Comparison of ENCODE assay signal across 8 mouse cellular contexts in the genomic region with DNA sequence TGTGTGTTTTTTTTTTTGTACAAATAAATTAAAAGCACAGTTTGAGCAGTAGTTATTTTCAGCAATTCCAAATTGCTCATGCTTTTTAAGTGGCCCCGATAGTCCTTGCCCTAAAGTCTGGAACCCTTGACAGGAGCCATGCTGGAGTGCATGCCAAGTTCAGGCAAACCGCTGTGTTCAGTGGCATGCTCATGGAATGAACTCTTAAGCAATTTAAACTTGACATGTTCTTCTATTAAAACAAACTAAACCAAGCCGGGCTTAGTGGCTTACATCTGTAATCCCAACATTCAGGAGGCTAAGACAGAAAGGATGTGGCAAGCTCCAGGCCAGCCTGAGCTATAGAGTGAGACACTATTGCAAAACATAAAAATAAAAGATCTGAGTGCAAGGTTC. TPM values are rescaled to one million over a fixed set of nuclear protein-coding genes. Genes with fewer than 3 reads are reported as not detected.
DNase-seq lines count a peak whose midpoint lies in the region; ATAC-seq and TF ChIP-seq lines count a peak whose summit lies in the region.

No protein-coding gene starts in this region.

- DNase-seq in adrenal gland, postnatal 10 days = peak; percentile 17
- DNase-seq in adrenal gland, adult 8-10 months = no peak
- DNase-seq in liver, postnatal 0 days = no peak
- no peak for DNase-seq in left cerebral cortex, adult 11 months (ENCODE audit: low spot score)
- no peak for DNase-seq in layer of hippocampus, adult 18-20 months (ENCODE audit: low spot score in 2 of 2)
- DNase-seq in gastrocnemius, adult 18-20 months (ENCODE audit: low spot score) = no peak

- H3K9me3 ChIP-seq in ES-Bruce4 (replicated peaks; ENCODE audit: control insufficient read depth, insufficient read depth, low read length, poor library complexity, severe bottlenecking) = no peaks in the 10 kb centered on the region
- H3K9me3 ChIP-seq in liver, postnatal 0 days (ENCODE audit: low read length) = no peaks in the 10 kb centered on the region

- no peak overlapping the region for H3K4me3 ChIP-seq in ES-Bruce4 (ENCODE audit: low read depth, low read length)
- H3K4me3 ChIP-seq in liver, postnatal 0 days (ENCODE audit: low read depth, low read length) = peak overlapping the region; percentile 47

- ATAC-seq in granulocyte monocyte progenitor cell, adult 5-6 weeks (replicated peaks; ENCODE audit: poor library complexity, severe bottlenecking) = peak; percentile 16; the same call in 1 of the 2 replicates
- peak; percentile 49 for ATAC-seq in liver, postnatal 0 days

- TF ChIP-seq CTCF in ES-Bruce4 (IDR thresholded peaks at IDR 0.05; ENCODE audit: low read depth, low read length) = no peak
- no peak for TF ChIP-seq CTCF in liver, postnatal 0 days (IDR thresholded peaks at IDR 0.05; ENCODE audit: low read depth)

- no peaks in the 10 kb centered on the region for H3K36me3 ChIP-seq in ES-Bruce4 (ENCODE audit: control insufficient read depth, insufficient read depth, low read length, poor library complexity, severe bottlenecking)
- no peaks in the 10 kb centered on the region for H3K36me3 ChIP-seq in liver, postnatal 0 days (replicated peaks; ENCODE audit: insufficient read depth, low read length)

- H3K4me1 ChIP-seq in ES-Bruce4 (ENCODE audit: control insufficient read depth, insufficient read depth, low read length) = no peaks in the 10 kb centered on the region
- no peaks in the 10 kb centered on the region for H3K4me1 ChIP-seq in liver, postnatal 0 days (ENCODE audit: insufficient read depth)

- TF ChIP-seq EP300 in ES-Bruce4 (IDR thresholded peaks at IDR 0.05; ENCODE audit: insufficient read depth, low read depth, low read length) = no peak
- TF ChIP-seq EP300 in liver, postnatal 0 days (IDR thresholded peaks at IDR 0.05; ENCODE audit: low read depth) = no peak

- peak overlapping the region; percentile 23 for H3K9ac ChIP-seq in ES-Bruce4 (ENCODE audit: low read depth, poor library complexity, severe bottlenecking)
- no peak overlapping the region; the same call in 1 of the 2 replicates for H3K9ac ChIP-seq in liver, postnatal 0 days (replicated peaks)

- peaks cover 6% of the 10 kb centered on the region for H3K27me3 ChIP-seq in ES-Bruce4 (ENCODE audit: control insufficient read depth, insufficient read depth, low read length, poor library complexity, severe bottlenecking)
- no peaks in the 10 kb centered on the region for H3K27me3 ChIP-seq in liver, postnatal 0 days (ENCODE audit: insufficient read depth, low read length)

- WGBS in liver, postnatal 0 days (ENCODE audit: insufficient replicate concordance) = 27% methylated on average over 3 of the region's 3 CpGs

- no peak overlapping the region for H3K27ac ChIP-seq in ES-Bruce4 (ENCODE audit: insufficient read depth, low read length)
- no peak overlapping the region for H3K27ac ChIP-seq in liver, postnatal 0 days (ENCODE audit: low read depth)

- no peak for TF ChIP-seq POLR2A in ES-Bruce4 (IDR thresholded peaks at IDR 0.05; ENCODE audit: insufficient read depth, low read length)

- H3K4me2 ChIP-seq in liver, postnatal 0 days (ENCODE audit: low read depth, low read length) = peak overlapping the region; percentile 73

RNA-seq across cellular contexts. Expression of gene Tiam2, which starts 11.8 kb away (rescaled TPM):
- total RNA-seq in adrenal gland, postnatal 10 days (2021) = 10 to 100 TPM; 10.1 to 13.1 TPM
- 10 to 100 TPM; 17.3 to 46.1 (median 32.0) TPM for total RNA-seq in adrenal gland, adult 8-10 months (2022)
- 1.9 and 2.5 TPM in 2 replicates for polyA plus RNA-seq in ES-Bruce4 (2011; ENCODE audit: insufficient read depth, insufficient read length, low read depth, missing spikeins)
- 5.6 and 15.3 TPM in 2 replicates for total RNA-seq in granulocyte monocyte progenitor cell, adult 5-6 weeks (2014; fragmentation: Nextera tagmentation)
- total RNA-seq in granulocyte monocyte progenitor cell, adult 5-6 weeks (2017) = 7.7 and 11.2 TPM in 2 replicates
- polyA plus RNA-seq in liver, postnatal 0 days (2015; fragmentation: Nextera tagmentation; extraction: Ambion mirVana) = 0.54 and 0.56 TPM in 2 replicates
- total RNA-seq in layer of hippocampus, adult 18-20 months (2021) = 10 to 100 TPM; 35.2 to 37.1 TPM
- total RNA-seq in gastrocnemius, adult 18-20 months (2021) = 1 to 10 TPM; 2.2 to 7.2 TPM
